Mouse (Mus musculus) limb, embryonic 10.5 days (tissue): ENCODE data around the gene Slc26a9. TPM values are rescaled to one million over a fixed set of nuclear protein-coding genes. Genes with fewer than 3 reads are reported as not detected.
"Not testable (repeated sequence)": the region's sequence is repeated elsewhere in the genome, so short reads cannot be mapped to it uniquely, and the experiment has no call there.

Source experiments
- DNase-seq: peaks from one replicate; pipeline ENCODE4 v3.0.0-alpha.2; 2017; ENCODE audit warnings: low spot score
- H3K27ac ChIP-seq: fragments of 300-500 bp; sonication (generic); 2 replicates; pipeline ENCODE4 v1.5.1; 2016; ENCODE audit warnings: mild to moderate bottlenecking
- H3K27me3 ChIP-seq: fragments of 300-500 bp; sonication (generic); 2 replicates; pipeline ENCODE4 v1.6.1; 2016; ENCODE audit warnings: low read depth, mild to moderate bottlenecking; ENCODE audit not compliant: poor library complexity, severe bottlenecking
- H3K36me3 ChIP-seq: fragments of 300-500 bp; sonication (generic); 2 replicates; pipeline ENCODE4 v1.6.1; 2016; ENCODE audit warnings: mild to moderate bottlenecking, moderate library complexity
- H3K4me1 ChIP-seq: fragments of 300-500 bp; sonication (generic); 2 replicates; pipeline ENCODE4 v1.6.1; 2016
- H3K4me3 ChIP-seq: fragments of 300-500 bp; sonication (generic); 2 replicates; pipeline ENCODE4 v1.5.1; 2016; ENCODE audit warnings: mild to moderate bottlenecking, moderate library complexity
- H3K9me3 ChIP-seq: fragments of 300-500 bp; sonication (generic); replicated peaks from 2 replicates; pipeline ENCODE4 v1.6.1; 2016; ENCODE audit warnings: mild to moderate bottlenecking
- WGBS: fragments of 180-500 bp; shearing (Covaris S2); methylation state at CpG from one replicate; pipeline ENCODE4 v1.1.7; 2016; 5-methylcytosine and 5-hydroxymethylcytosine counted together
- polyA plus RNA-seq: library from polyadenylated mRNA; unstranded; fragments of >200 nt; fragmentation: Nextera tagmentation; extraction: Ambion mirVana; gene quantifications from 2 replicates; pipeline ENCODE4 v1.2.1, GENCODE M21; 2016

Gene Slc26a9
- polyA plus RNA-seq, 1 experiment from 2014 or later, result not detected

- Histone ChIP-seq H3K9me3 (no peaks in the 10 kb centered on the region), H3K36me3 (no peaks in the 10 kb centered on the region), H3K27ac (no peak overlapping the region), H3K4me1 (peaks cover 6% of the 10 kb centered on the region; the same call in 1 of the 2 replicates), H3K27me3 (no peaks in the 10 kb centered on the region), H3K4me3 (no peak overlapping the region)
- 97% methylated on average over 3 of the region's 3 CpGs for WGBS
- peak; percentile 12 for DNase-seq
These were observed 60.3 kb downstream of the Slc26a9 start for GRCm38 (mm10) chr1:131804166-131804565.

DNA sequence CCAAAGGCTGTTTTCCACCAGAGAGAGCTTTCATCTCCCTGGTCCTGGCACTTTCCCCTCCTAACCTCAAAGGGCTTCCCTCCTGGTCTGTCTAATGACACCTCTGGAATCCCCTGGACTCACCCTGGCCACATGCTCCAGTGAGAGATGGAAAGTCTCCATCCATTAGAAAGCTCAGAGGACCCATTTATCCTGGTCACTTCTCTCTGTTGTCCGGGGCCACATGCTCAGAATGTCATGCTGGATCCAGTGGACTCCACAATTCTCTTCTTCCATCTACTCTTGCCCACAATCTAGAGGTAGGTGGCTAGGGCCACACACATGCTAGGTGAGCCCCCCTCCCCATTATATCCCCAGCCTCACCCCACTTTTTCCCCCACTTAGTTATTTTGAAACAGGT is 65.2 kb downstream of the Slc26a9 start:
- Histone ChIP-seq H3K36me3 (no peaks in the 10 kb centered on the region), H3K4me1 (0 out of 2 replicates have a peak, but pooled peaks cover 3% of the 10 kb centered on the region), H3K4me3 (no peak overlapping the region), H3K27ac (no peak overlapping the region), H3K27me3 (no peaks in the 10 kb centered on the region), H3K9me3 (no peaks in the 10 kb centered on the region)
- DNase-seq, result peak; percentile 14
- 89% methylated on average over 1 of the region's 1 CpGs for WGBS

DNA sequence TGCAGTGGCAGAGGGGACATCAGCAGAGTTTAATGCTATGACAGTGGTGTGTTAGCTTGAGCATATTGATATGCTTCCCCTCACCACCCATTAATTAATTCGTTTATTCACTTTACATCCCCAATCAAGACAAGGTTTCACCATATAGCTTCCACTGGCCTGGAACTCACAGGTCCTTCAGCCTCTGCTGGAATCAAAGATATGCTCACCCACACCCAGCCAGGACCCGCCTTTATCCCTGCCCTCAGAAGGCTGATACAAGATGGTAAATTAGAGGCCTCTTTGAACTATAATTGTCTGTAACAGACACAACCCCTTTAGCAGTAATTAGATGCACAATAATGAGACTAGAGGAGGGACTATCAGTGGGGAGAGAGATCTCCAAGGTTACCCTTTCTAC is 65.8 kb downstream of the Slc26a9 start:
- 65% methylated on average over 2 of the region's 2 CpGs for WGBS
- H3K4me1 ChIP-seq, result 0 out of 2 replicates have a peak, but pooled peaks cover 3% of the 10 kb centered on the region
- no peaks in the 10 kb centered on the region for H3K9me3 ChIP-seq
- H3K27me3 ChIP-seq, result no peaks in the 10 kb centered on the region
- no peak overlapping the region for H3K27ac ChIP-seq
- H3K36me3 ChIP-seq, result no peaks in the 10 kb centered on the region
- H3K4me3 ChIP-seq, result no peak overlapping the region
- DNase-seq, result no peak

DNA sequence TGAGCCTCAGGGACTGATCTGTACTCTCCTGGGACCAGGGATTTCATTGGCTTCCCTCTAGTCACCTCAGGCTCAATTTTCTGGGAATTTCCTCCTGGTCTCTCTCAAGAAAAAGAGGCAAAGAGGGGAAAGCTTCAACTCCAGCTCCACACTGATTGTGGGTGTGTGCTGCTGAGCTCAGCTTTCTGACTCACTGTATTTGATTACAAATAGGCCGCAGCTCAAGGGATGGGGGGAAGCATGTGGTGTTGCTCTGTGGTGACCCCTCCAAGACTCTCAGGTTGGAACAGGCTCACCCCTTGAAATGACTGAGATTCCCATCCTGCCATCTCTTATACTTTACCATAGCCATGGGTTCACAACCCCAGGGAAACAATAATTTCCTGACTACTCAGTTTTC is 67.6 kb downstream of the Slc26a9 start:
- H3K4me3 ChIP-seq, result no peak overlapping the region
- H3K9me3 ChIP-seq, result no peaks in the 10 kb centered on the region
- no peaks in the 10 kb centered on the region for H3K27me3 ChIP-seq
- 0 out of 2 replicates have a peak, but pooled peaks cover 3% of the 10 kb centered on the region for H3K4me1 ChIP-seq
- H3K36me3 ChIP-seq, result no peaks in the 10 kb centered on the region
- DNase-seq, result no peak
- no peak overlapping the region for H3K27ac ChIP-seq
- WGBS, result 78% methylated on average over 1 of the region's 1 CpGs

- WGBS, result 79% methylated on average over 9 of the region's 9 CpGs
- 0 out of 2 replicates have a peak, but pooled peaks cover 3% of the 10 kb centered on the region for H3K4me1 ChIP-seq
These were observed 68.2 kb downstream of the Slc26a9 start for GRCm38 (mm10) chr1:131812006-131812405.

GRCm38 (mm10) chr1:131812631-131813295 is 68.9 kb downstream of the Slc26a9 start:
- no peak for DNase-seq
- Histone ChIP-seq H3K4me1 (0 out of 2 replicates have a peak, but pooled peaks cover 3% of the 10 kb centered on the region), H3K4me3 (no peak overlapping the region), H3K9me3 (no peaks in the 10 kb centered on the region), H3K36me3 (no peaks in the 10 kb centered on the region), H3K27ac (no peak overlapping the region), H3K27me3 (no peaks in the 10 kb centered on the region)
- 93% methylated on average over 9 of the region's 9 CpGs for WGBS

More at GRCm38 (mm10) chr1:131812006-131812405, 68.2 kb downstream of the Slc26a9 start:
- Histone ChIP-seq H3K27ac (no peak overlapping the region), H3K27me3 (no peaks in the 10 kb centered on the region), H3K4me3 (no peak overlapping the region), H3K36me3 (no peaks in the 10 kb centered on the region), H3K9me3 (no peaks in the 10 kb centered on the region)
- DNase-seq, result no peak

- H3K27ac ChIP-seq, result no peak overlapping the region
- H3K27me3 ChIP-seq, result no peaks in the 10 kb centered on the region
- no peak overlapping the region for H3K4me3 ChIP-seq
- no peak for DNase-seq
- no peaks in the 10 kb centered on the region for H3K9me3 ChIP-seq
- 92% methylated on average over 4 of the region's 4 CpGs for WGBS
- no peaks in the 10 kb centered on the region for H3K36me3 ChIP-seq
- H3K4me1 ChIP-seq, result peaks cover 9% of the 10 kb centered on the region; the same call in 1 of the 2 replicates
These were observed 69.9 kb downstream of the Slc26a9 start for GRCm38 (mm10) chr1:131813731-131814130.

DNA sequence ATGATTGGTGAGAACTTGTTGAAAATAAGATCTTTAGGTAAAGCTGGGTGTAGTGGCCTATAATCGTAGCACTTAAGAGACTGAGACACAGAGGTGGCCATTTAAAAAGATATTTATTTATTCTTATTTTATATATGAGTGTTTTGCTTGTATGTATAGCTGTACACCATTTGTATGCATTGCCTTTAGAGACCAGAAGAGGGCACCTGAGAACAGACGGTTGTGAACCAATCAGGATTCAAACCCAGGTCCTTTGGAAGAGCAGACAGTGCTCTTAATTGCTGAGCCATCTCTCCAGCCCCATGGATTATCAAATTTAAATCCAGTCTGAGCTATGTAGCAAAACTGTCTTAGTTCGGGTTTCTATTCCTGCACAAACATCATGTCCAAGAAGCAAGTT is 70.4 kb downstream of the Slc26a9 start:
- Histone ChIP-seq H3K4me1 (peaks cover 9% of the 10 kb centered on the region; the same call in 1 of the 2 replicates), H3K27me3 (no peaks in the 10 kb centered on the region), H3K27ac (no peak overlapping the region), H3K4me3 (no peak overlapping the region), H3K9me3 (no peaks in the 10 kb centered on the region), H3K36me3 (no peaks in the 10 kb centered on the region)
- WGBS, result 82% methylated on average over 3 of the region's 3 CpGs
- DNase-seq, result no peak

GRCm38 (mm10) chr1:131816886-131817285 is 73.1 kb downstream of the Slc26a9 start:
- H3K27ac ChIP-seq, result no peak overlapping the region
- H3K36me3 ChIP-seq, result no peaks in the 10 kb centered on the region
- DNase-seq, result no peak
- H3K4me3 ChIP-seq, result no peak overlapping the region
- H3K9me3 ChIP-seq, result no peaks in the 10 kb centered on the region
- H3K4me1 ChIP-seq, result peaks cover 6% of the 10 kb centered on the region; the same call in 1 of the 2 replicates
- H3K27me3 ChIP-seq, result no peaks in the 10 kb centered on the region
- WGBS, result 88% methylated on average over 6 of the region's 6 CpGs

- peaks cover 19% of the 10 kb centered on the region for H3K4me1 ChIP-seq
- not testable (repeated sequence) for H3K9me3 ChIP-seq, H3K4me3 ChIP-seq, H3K27me3 ChIP-seq, H3K27ac ChIP-seq, H3K36me3 ChIP-seq, DNase-seq
- 79% methylated on average over 9 of the region's 9 CpGs for WGBS
These were observed 76.5 kb downstream of the Slc26a9 start for GRCm38 (mm10) chr1:131820353-131820752.

DNA sequence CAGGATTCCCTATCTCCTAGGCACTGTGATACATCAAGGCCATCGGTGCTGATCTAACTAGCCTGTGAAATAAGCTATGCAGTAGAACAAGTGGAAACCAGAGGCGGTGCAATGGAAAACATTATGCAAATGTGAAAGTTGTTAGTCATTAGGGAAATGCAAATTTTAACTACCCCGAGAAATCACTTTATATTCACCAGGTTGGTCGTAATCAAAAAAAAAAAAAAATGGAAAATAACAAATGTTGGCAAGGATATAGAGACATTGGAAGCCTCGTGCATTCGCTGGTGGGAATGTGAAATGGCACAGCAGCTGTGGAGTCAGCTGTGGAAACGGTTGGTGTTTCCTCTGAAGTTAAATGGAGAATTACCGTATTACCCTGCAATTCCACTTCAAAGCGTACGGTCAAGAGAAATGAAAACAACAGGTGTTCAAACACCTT is 77.1 kb downstream of the Slc26a9 start:
- Histone ChIP-seq H3K27ac (no peak overlapping the region), H3K27me3 (no peaks in the 10 kb centered on the region), H3K36me3 (no peaks in the 10 kb centered on the region), H3K4me1 (peaks cover 19% of the 10 kb centered on the region), H3K4me3 (no peak overlapping the region), H3K9me3 (no peaks in the 10 kb centered on the region)
- no peak for DNase-seq
- 88% methylated on average over 10 of the region's 10 CpGs for WGBS
